Mouse (Mus musculus) heart, postnatal 14 days (tissue): ENCODE data around the gene Tmpo. TPM values are rescaled to one million over a fixed set of nuclear protein-coding genes. Genes with fewer than 3 reads are reported as not detected.

Source experiments
- DNase-seq, 2 experiments: peaks; one replicate each; pipeline ENCODE4 v3.0.0; 2021 to 2022
- intact Hi-C: fragments of 180-260 bp; cut with DNase I; formaldehyde crosslinking; loops from one replicate; pipeline ENCODE4 v1.15.1; 2025
- total RNA-seq, 2 experiments: library from RNA; stranded (reverse); gene quantifications; 2 replicates each; pipeline ENCODE4 v1.2.3; 2021

Tmpo gene
- total RNA-seq, 2 experiments from 2014 or later = 54.4 to 60.4 TPM

DNA sequence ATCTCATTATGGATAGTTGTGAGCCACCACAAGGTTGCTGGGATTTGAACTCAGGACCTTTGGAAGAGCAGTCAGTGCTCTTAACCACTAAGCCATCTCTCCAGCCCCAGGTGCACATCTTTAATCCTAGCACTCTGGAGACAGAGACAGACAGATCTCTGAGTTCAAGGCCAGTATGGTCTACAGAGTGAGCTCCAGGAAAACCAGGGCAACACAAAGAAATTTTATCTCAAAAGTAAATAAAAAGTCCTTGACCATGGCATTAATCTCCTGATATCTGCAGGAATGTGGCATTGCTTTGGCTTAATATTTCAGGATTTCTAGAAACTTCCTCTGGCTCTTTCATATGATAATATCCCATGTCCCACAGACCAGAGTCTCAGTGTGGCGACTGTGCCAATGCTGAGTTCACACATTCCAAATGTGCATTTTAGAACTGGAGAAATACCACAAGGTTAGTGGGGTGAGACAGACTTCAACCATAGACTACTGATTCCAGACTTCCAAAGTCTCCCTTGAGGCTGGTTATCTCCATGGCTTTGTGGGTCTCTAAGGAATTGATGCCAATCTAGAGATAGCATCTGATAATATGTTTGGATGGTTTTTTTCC, 52.5 kb downstream of the Tmpo start:
- no peak for DNase-seq
- intact Hi-C loops = no loop called here

GRCm38 (mm10) chr10:91127395-91127794, 53.7 kb downstream of the Tmpo start:
- no peak for DNase-seq
- intact Hi-C loops = no loop called here

DNA sequence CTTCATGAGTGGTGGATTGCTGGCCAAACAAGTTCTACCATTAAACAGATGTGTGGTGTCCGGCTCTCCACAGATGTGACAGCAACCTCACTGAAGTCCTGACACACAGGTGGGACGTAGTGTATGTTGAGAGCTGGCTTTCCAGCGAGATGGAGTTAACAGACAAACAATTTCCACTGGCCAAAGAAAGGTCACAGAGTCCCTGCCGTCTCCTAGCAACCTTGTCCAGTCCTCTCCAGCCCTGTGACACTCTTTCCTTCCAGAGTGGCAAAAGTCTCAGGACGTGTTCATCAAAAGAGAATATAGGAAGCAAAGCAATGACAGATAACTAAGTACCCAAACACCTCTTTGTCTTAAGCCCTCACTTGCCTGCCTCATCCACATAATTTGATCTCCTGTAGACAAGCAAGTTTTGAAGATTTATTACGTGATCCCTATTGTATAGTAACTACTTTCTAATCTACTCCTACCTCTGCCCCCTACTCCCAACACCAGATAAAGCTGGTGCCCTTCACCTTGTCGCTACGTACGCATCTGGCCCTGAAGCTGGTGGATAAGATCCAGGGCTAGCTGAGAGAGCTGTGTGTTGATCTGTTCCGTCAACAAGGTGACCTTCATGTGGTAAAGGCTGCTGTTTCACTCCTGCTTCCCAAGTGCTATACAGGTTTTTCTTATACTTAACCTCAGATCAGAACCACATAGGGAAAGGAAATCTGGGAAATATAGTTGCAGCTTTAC, 54.3 kb downstream of the Tmpo start:
- no peak for DNase-seq

DNA sequence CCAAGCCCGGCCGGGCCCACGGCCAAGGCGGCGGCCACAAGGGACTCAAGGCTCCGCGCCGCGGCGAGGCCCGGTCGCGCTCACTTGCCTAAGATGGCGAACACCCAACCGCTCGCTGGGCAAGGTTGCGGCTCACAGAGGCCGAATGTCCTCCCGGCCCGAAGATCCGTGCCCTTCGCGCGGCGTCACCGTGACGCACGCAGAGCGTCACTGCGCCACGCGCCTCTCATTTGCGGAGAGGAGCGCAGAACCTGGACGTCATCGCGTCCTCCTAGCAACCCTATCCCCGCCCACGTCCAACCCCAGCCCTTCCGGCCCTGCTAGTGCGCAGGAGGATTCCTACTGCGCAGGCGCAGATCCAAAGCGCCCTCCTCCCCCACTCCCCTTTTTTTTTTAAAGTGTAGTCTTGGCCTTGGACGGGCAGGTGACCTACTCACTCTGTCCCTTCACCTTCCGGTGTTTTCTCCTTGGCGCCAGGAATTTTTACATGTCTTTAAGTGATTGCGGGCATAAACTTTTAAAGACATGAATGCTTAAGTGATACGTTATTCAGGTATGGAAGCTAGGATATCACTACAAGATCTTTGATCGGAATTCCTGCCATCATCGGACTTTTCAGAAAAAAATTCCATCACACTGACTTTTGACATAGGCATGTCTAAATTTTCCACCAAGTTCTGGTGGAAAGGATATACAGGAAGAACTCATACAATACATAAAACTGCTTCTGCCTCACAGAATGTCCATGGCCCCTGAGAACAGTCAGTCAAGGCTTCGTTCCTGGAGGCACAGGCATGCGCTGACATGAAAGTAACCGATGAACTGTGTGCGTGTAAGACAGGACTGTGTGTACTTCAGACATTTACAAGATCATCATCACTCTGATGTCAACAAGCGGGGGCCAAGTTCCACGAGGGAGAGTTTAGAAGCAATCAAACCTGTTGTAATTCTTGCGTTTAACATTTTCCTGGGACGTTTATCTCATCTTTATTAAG, 57.0 kb downstream of the Tmpo start, which contains the start of gene Slc25a3:
Slc25a3 (minus strand) TSS at position 232 of the 995 bp plus-strand sequence.
- intact Hi-C loops = loop anchor here (5.0 kb wide), 1 partner anchor 42 kb away; the partner anchor contains the start of genes Apaf1 and Ikbip

More for the DNA sequence above, 54.3 kb downstream of the Tmpo start:
- intact Hi-C loops = no loop called here

GRCm38 (mm10) chr10:91123281-91123827, 57.8 kb downstream of the Tmpo start:
- DNase-seq = peak; percentile 52 to 67
- intact Hi-C loops = loop anchor here (5.0 kb wide), 1 partner anchor 41 kb away; the partner anchor contains the start of genes Apaf1 and Ikbip

More for the DNA sequence above, 57.0 kb downstream of the Tmpo start, which contains the start of gene Slc25a3:
- DNase-seq = peak; percentile 98 to 99

- intact Hi-C loops = loop anchor here (5.0 kb wide), 1 partner anchor 40 kb away; the partner anchor contains the start of genes Apaf1 and Ikbip
Measured at GRCm38 (mm10) chr10:91122646-91123045, 58.5 kb downstream of the Tmpo start.

GRCm38 (mm10) chr10:91116958-91117357, 64.2 kb downstream of the Tmpo start:
- intact Hi-C loops = no loop called here
- DNase-seq = no peak

More at GRCm38 (mm10) chr10:91122646-91123045, 58.5 kb downstream of the Tmpo start:
- no peak for DNase-seq

GRCm38 (mm10) chr10:91109841-91110240, 71.3 kb downstream of the Tmpo start:
- intact Hi-C loops = no loop called here
- no peak for DNase-seq

DNA sequence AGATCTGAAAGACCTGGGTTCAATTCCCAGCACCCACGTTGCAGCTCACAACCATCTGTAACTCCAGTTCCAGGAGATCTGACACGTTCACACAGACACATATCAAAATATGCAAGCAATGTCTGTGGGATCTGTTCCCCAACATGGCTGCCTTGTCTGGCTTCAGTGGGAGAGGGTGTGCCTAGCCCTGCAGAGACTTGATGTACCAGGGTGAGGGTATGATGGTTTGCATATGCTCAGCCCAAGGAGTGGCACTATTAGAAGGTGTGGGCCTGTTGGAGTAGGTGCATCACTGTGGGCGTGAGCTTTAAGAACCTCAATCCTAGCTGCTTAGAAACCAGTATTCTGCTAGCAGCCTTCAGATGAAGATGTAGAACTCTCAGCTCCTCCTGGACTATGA, 75.1 kb downstream of the Tmpo start:
- DNase-seq = no peak
- intact Hi-C loops = no loop called here

DNA sequence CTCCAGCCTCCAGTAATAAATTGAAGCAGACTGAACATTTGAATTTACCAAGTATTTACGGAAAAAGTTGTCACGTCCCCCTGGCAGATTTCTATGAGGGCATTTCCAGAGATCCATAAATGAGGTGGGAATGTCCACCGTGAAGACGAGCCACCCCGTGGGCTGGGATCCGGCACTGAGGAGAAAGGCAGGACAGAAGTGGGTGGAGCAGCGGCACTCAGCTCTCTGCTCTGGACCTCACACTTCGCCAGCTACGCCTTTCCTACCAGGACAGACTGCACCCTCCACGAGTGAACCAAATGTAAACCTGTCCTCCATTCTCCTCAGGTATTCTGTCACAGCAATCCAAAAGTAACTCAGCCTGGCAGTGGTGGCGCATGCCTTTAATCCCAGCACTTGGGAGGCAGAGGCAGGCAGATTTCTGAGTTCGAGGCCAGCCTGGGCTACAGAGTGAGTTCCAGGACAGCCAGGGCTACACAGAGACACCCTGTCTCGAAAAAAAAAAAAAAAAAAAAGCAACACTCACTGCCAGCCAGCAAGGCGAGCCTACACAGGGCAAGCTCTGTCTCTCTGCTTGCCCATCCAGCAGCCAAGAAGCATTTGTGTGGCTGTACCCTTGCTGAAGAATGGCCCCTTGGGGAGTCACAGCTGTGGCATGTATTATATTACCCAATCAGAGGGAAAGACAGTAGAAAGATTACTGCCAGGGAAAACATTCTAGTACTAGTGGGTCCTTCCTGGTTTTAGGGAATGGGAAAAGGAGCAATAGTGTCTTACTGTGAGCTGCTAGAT, 78.1 kb downstream of the Tmpo start:
- intact Hi-C loops = no loop called here
- no peak for DNase-seq

DNA sequence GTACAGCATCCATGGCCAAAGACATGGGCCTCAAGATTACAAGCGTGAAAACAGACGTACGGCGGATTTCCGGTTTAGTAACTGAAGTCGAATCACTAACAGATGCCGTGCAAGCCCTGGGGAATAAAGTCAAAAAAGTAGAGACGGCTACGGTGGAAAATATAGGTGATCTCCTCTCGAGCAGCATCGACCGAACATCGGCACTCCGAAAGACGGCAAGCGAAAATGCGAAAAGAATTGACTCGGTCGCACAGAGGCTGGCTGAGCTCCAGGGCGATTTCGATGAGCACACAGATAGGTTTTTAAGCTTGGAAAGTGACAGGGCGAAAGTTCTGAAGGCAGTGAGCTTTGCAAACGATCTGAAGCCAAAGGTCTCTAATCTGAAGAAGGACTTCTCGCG, 79.2 kb downstream of the Tmpo start:
- DNase-seq = no peak
- intact Hi-C loops = no loop called here

DNA sequence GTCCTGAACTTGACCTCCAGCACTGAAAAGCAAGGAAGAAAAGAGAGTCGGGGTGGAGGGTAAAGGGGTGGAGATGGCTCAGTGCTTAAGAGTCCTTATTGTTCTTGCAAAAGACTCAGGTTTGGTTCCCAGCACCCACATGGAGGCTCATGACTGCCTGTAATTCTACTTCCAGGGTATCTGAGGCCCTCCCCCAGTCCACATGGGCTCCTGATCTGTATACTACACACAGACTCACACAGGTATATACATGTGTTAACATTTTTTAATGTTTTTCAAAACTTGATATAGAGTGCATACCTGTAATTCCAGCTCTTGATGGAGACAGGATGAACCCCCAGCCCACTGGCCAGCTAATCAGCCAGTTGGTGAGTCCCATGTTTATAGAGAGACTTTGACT, 81.0 kb downstream of the Tmpo start:
- DNase-seq = no peak
- intact Hi-C loops = no loop called here

- no peak for DNase-seq
- intact Hi-C loops = no loop called here
Measured at GRCm38 (mm10) chr10:91098056-91098455, 83.1 kb downstream of the Tmpo start.

Other genes with a start within 250 kb of the Tmpo start
- 10 to 100 TPM; 11.7 to 12.1 TPM for gene Apaf1, start 98.5 kb downstream of the Tmpo start, total RNA-seq
- gene Ikbip, start 98.4 kb downstream of the Tmpo start, total RNA-seq = 10 to 100 TPM; 18.2 to 18.7 TPM
- gene Slc25a3, start 57.3 kb downstream of the Tmpo start, total RNA-seq = 1,000 to 10,000 TPM; 2,379 to 2,461 TPM